Mouse (Mus musculus): Measurements from ENCODE around the gene Babam2. TPM values are rescaled to one million over a fixed set of nuclear protein-coding genes. Genes with fewer than 3 reads are reported as not detected.

Gene Babam2
- total RNA-seq, 1 experiment, result 33.9 TPM

- no peak overlapping the region for H3K27ac ChIP-seq (ENCODE audit: insufficient read depth, low read depth, low read length, poor library complexity, severe bottlenecking)
- no peak overlapping the region for H3K4me3 ChIP-seq (ENCODE audit: insufficient read depth in 1 of 2, low read depth in 1 of 2, low read length in 2 of 2, poor library complexity in 1 of 2, severe bottlenecking in 1 of 2)
- TF ChIP-seq HCFC1 (IDR thresholded peaks at IDR 0.05; ENCODE audit: borderline replicate concordance, insufficient read depth, low read length) (no peak), ZC3H11A (IDR thresholded peaks at IDR 0.05; ENCODE audit: borderline replicate concordance, low read depth, low read length) (no peak), MAFK (IDR thresholded peaks at IDR 0.05; ENCODE audit: insufficient read depth, low read depth, low read length) (no peak), CHD2 (IDR thresholded peaks at IDR 0.05; ENCODE audit: low read depth, low read length) (no peak), ZNF384 (IDR thresholded peaks at IDR 0.05; ENCODE audit: low read depth, low read length) (no peak)
- in situ Hi-C loops (cut with MboI; ENCODE audit: low sequenced_read_pairs in 2 of 2, unreplicated experiment in 2 of 2), result no loop called here
- H3K9me3 ChIP-seq (ENCODE audit: control insufficient read depth, insufficient read depth, low read depth, low read length), result no peaks in the 10 kb centered on the region
- no peaks in the 10 kb centered on the region for H3K36me3 ChIP-seq (ENCODE audit: control insufficient read depth, insufficient read depth, low read length, poor library complexity, severe bottlenecking)
- H3K9ac ChIP-seq (ENCODE audit: insufficient read depth, low read depth, low read length, poor library complexity, severe bottlenecking), result no peak overlapping the region
- DNase-seq (ENCODE audit: low read depth, low spot score), result no peak
- H3K4me1 ChIP-seq (ENCODE audit: control insufficient read depth in 2 of 2, insufficient read depth in 2 of 2, low read length in 2 of 2, poor library complexity in 1 of 2), result no peaks in the 10 kb centered on the region
Measured at GRCm38 (mm10) chr5:32110651-32111050, 413.2 kb downstream of the Babam2 start.

- Histone ChIP-seq H3K4me1 (ENCODE audit: control insufficient read depth in 2 of 2, insufficient read depth in 2 of 2, low read length in 2 of 2, poor library complexity in 1 of 2) (no peaks in the 10 kb centered on the region), H3K9ac (ENCODE audit: insufficient read depth, low read depth, low read length, poor library complexity, severe bottlenecking) (no peak overlapping the region), H3K27ac (ENCODE audit: insufficient read depth, low read depth, low read length, poor library complexity, severe bottlenecking) (no peak overlapping the region), H3K4me3 (ENCODE audit: insufficient read depth in 1 of 2, low read depth in 1 of 2, low read length in 2 of 2, poor library complexity in 1 of 2, severe bottlenecking in 1 of 2) (no peak overlapping the region), H3K36me3 (ENCODE audit: control insufficient read depth, insufficient read depth, low read length, poor library complexity, severe bottlenecking) (no peaks in the 10 kb centered on the region), H3K9me3 (ENCODE audit: control insufficient read depth, insufficient read depth, low read depth, low read length) (no peaks in the 10 kb centered on the region)
- in situ Hi-C loops (cut with MboI; ENCODE audit: low sequenced_read_pairs in 2 of 2, unreplicated experiment in 2 of 2), result no loop called here
- no peak for TF ChIP-seq ZNF384 (IDR thresholded peaks at IDR 0.05; ENCODE audit: low read depth, low read length)
- DNase-seq (ENCODE audit: low read depth, low spot score), result no peak
Measured at GRCm38 (mm10) chr5:32112206-32112916, 414.9 kb downstream of the Babam2 start.

- no peak overlapping the region for H3K9ac ChIP-seq (ENCODE audit: insufficient read depth, low read depth, low read length, poor library complexity, severe bottlenecking)
- DNase-seq (ENCODE audit: low read depth, low spot score), result no peak
- H3K36me3 ChIP-seq (ENCODE audit: control insufficient read depth, insufficient read depth, low read length, poor library complexity, severe bottlenecking), result no peaks in the 10 kb centered on the region
- peak overlapping the region; percentile 24; a peak in 1 of 4 replicates for H3K4me3 ChIP-seq (ENCODE audit: insufficient read depth in 1 of 2, low read depth in 1 of 2, low read length in 2 of 2, poor library complexity in 1 of 2, severe bottlenecking in 1 of 2)
- no peak overlapping the region for H3K27ac ChIP-seq (ENCODE audit: insufficient read depth, low read depth, low read length, poor library complexity, severe bottlenecking)
- H3K4me1 ChIP-seq (ENCODE audit: control insufficient read depth in 2 of 2, insufficient read depth in 2 of 2, low read length in 2 of 2, poor library complexity in 1 of 2), result peaks cover 2 to 4% of the 10 kb centered on the region in 2 experiments; a peak in 2 of 4 replicates
- TF ChIP-seq CHD2 (IDR thresholded peaks at IDR 0.05; ENCODE audit: low read depth, low read length) (no peak), ZNF384 (IDR thresholded peaks at IDR 0.05; ENCODE audit: low read depth, low read length) (no peak), HCFC1 (IDR thresholded peaks at IDR 0.05; ENCODE audit: borderline replicate concordance, insufficient read depth, low read length) (no peak), MAFK (IDR thresholded peaks at IDR 0.05; ENCODE audit: insufficient read depth, low read depth, low read length) (no peak), ZC3H11A (IDR thresholded peaks at IDR 0.05; ENCODE audit: borderline replicate concordance, low read depth, low read length) (no peak)
- H3K9me3 ChIP-seq (ENCODE audit: control insufficient read depth, insufficient read depth, low read depth, low read length), result no peaks in the 10 kb centered on the region
- in situ Hi-C loops (cut with MboI; ENCODE audit: low sequenced_read_pairs in 2 of 2, unreplicated experiment in 2 of 2), result no loop called here
Measured at GRCm38 (mm10) chr5:32120901-32121376, 423.5 kb downstream of the Babam2 start.

- Histone ChIP-seq H3K9me3 (ENCODE audit: control insufficient read depth, insufficient read depth, low read depth, low read length) (no peaks in the 10 kb centered on the region), H3K4me1 (ENCODE audit: control insufficient read depth in 2 of 2, insufficient read depth in 2 of 2, low read length in 2 of 2, poor library complexity in 1 of 2) (peaks cover 2 to 4% of the 10 kb centered on the region in 2 experiments; a peak in 2 of 4 replicates), H3K27ac (ENCODE audit: insufficient read depth, low read depth, low read length, poor library complexity, severe bottlenecking) (no peak overlapping the region), H3K4me3 (ENCODE audit: insufficient read depth in 1 of 2, low read depth in 1 of 2, low read length in 2 of 2, poor library complexity in 1 of 2, severe bottlenecking in 1 of 2) (no peak overlapping the region), H3K36me3 (ENCODE audit: control insufficient read depth, insufficient read depth, low read length, poor library complexity, severe bottlenecking) (no peaks in the 10 kb centered on the region), H3K9ac (ENCODE audit: insufficient read depth, low read depth, low read length, poor library complexity, severe bottlenecking) (no peak overlapping the region)
- in situ Hi-C loops (cut with MboI; ENCODE audit: low sequenced_read_pairs in 2 of 2, unreplicated experiment in 2 of 2), result no loop called here
- TF ChIP-seq CHD2 (IDR thresholded peaks at IDR 0.05; ENCODE audit: low read depth, low read length) (no peak), ZC3H11A (IDR thresholded peaks at IDR 0.05; ENCODE audit: borderline replicate concordance, low read depth, low read length) (no peak), ZNF384 (IDR thresholded peaks at IDR 0.05; ENCODE audit: low read depth, low read length) (no peak), MAFK (IDR thresholded peaks at IDR 0.05; ENCODE audit: insufficient read depth, low read depth, low read length) (no peak), HCFC1 (IDR thresholded peaks at IDR 0.05; ENCODE audit: borderline replicate concordance, insufficient read depth, low read length) (no peak)
- DNase-seq (ENCODE audit: low read depth, low spot score), result no peak
Measured at GRCm38 (mm10) chr5:32121936-32122335, 424.5 kb downstream of the Babam2 start.

Data from ES-E14 (cell line).